Mouse (Mus musculus) liver, adult 2 months (tissue): ENCODE data around the gene Ldah. TPM values are rescaled to one million over a fixed set of nuclear protein-coding genes. Genes with fewer than 3 reads are reported as not detected.
"Not testable (repeated sequence)": the region's sequence is repeated elsewhere in the genome, so short reads cannot be mapped to it uniquely, and the experiment has no call there.

Experiments used
- DNase-seq: peaks from one replicate; pipeline ENCODE4 v3.0.0-alpha.2; 2011; ENCODE audit warnings: low read depth, low spot score; ENCODE audit errors: extremely low read depth
- H3K27ac ChIP-seq: fragments of 200-500 bp; replicated peaks from 2 replicates; pipeline ENCODE4 v1.5.1; 2012; ENCODE audit warnings: low read depth, mild to moderate bottlenecking, control low read depth, inconsistent platforms, low read length; ENCODE audit not compliant: insufficient read depth
- H3K27me3 ChIP-seq: fragments of 200-500 bp; 2 replicates; pipeline ENCODE4 v1.6.1; 2012; ENCODE audit warnings: mild to moderate bottlenecking, moderate library complexity, low read length, inconsistent platforms; ENCODE audit not compliant: control insufficient read depth, insufficient read depth
- H3K36me3 ChIP-seq: fragments of 200-500 bp; 2 replicates; pipeline ENCODE4 v1.6.1; 2012; ENCODE audit warnings: low read length, inconsistent platforms; ENCODE audit not compliant: control insufficient read depth, insufficient read depth
- H3K4me1 ChIP-seq: fragments of 200-500 bp; 2 replicates; pipeline ENCODE4 v1.6.1; 2011; ENCODE audit warnings: low read length; ENCODE audit not compliant: control insufficient read depth, insufficient read depth
- H3K4me3 ChIP-seq: fragments of 200-500 bp; 2 replicates; pipeline ENCODE4 v1.5.1; 2011; ENCODE audit warnings: low read depth, mild to moderate bottlenecking, control low read depth, low read length, moderate library complexity; ENCODE audit not compliant: insufficient read depth
- H3K79me2 ChIP-seq: fragments of 200-500 bp; 2 replicates; pipeline ENCODE4 v1.6.1; 2012; ENCODE audit warnings: inconsistent platforms, mild to moderate bottlenecking, low read length, moderate library complexity; ENCODE audit not compliant: control insufficient read depth, insufficient read depth
- H3K9ac ChIP-seq: fragments of 200-500 bp; 2 replicates; pipeline ENCODE4 v1.6.1; 2012; ENCODE audit warnings: low read depth, mild to moderate bottlenecking, control low read depth, inconsistent platforms, low read length
- CTCF ChIP-seq: fragments of 200-500 bp; IDR thresholded peaks from 2 replicates; pipeline ENCODE4 v1.5.1; 2011; ENCODE audit warnings: low read depth, low read length, control low read depth
- POLR2A ChIP-seq: fragments of 200-500 bp; IDR thresholded peaks from 2 replicates; pipeline ENCODE4 v1.6.1; 2011; ENCODE audit warnings: low read length, control low read depth; ENCODE audit not compliant: insufficient read depth; ENCODE audit errors: extremely low read depth
- WGBS: fragments of 180-500 bp; shearing (Covaris S2); methylation state at CpG from one replicate; pipeline ENCODE4 v1.1.7; 2018; 5-methylcytosine and 5-hydroxymethylcytosine counted together
- polyA plus RNA-seq: library from polyadenylated mRNA; depleted of rRNA; stranded (reverse); fragments of >200 nt; gene quantifications from 2 replicates; pipeline ENCODE4 v1.2.3, GENCODE M21; 2012; rRNA removed
- total RNA-seq: library from RNA; depleted of rRNA; stranded (reverse); fragments of >200 nt; gene quantifications from 2 replicates; pipeline ENCODE4 v1.2.3, GENCODE M21; 2014; rRNA removed

Gene Ldah
- total RNA-seq (30.3 and 34.8 TPM in 2 replicates), polyA plus RNA-seq (22.5 and 30.5 TPM in 2 replicates)

GRCm38 (mm10) chr12:8207978-8208403, at the start of gene Ldah:
TSS of gene Ldah (plus strand) at chr12:8208107.
- Histone ChIP-seq H3K9ac (peak within 1 kb of the TSS; percentile 75), H3K79me2 (no peaks in the 10 kb centered on the region), H3K36me3 (no peaks in the 10 kb centered on the region), H3K4me1 (peaks cover 15% of the 10 kb centered on the region), H3K27ac (peak within 1 kb of the TSS; percentile 58), H3K4me3 (peak within 1 kb of the TSS; percentile 65), H3K27me3 (no peaks in the 10 kb centered on the region)
- TF ChIP-seq CTCF (peak; percentile 64), POLR2A (0 out of 2 replicates have a peak, but pooled peaks have one; percentile 43)
- WGBS, result under 1% methylated on average over 34 of the region's 34 CpGs
- DNase-seq, result peak; percentile 86

- no peak overlapping the region for H3K4me3 ChIP-seq
- no peak overlapping the region for H3K9ac ChIP-seq
- WGBS, result 67% methylated on average over 2 of the region's 2 CpGs
Observed at GRCm38 (mm10) chr12:8167743-8168142, 40.2 kb upstream of the Ldah start.

GRCm38 (mm10) chr12:8180921-8181320, 27.0 kb upstream of the Ldah start:
- H3K4me3 ChIP-seq, result no peak overlapping the region
- TF ChIP-seq POLR2A, result no peak
- H3K36me3 ChIP-seq, result no peaks in the 10 kb centered on the region
- 73% methylated on average over 6 of the region's 6 CpGs for WGBS
- H3K4me1 ChIP-seq, result no peaks in the 10 kb centered on the region
- no peak overlapping the region for H3K27ac ChIP-seq
- no peak for DNase-seq
- H3K79me2 ChIP-seq, result no peaks in the 10 kb centered on the region
- no peak overlapping the region for H3K9ac ChIP-seq
- no peaks in the 10 kb centered on the region for H3K27me3 ChIP-seq

More at GRCm38 (mm10) chr12:8167743-8168142, 40.2 kb upstream of the Ldah start:
- Histone ChIP-seq H3K79me2 (no peaks in the 10 kb centered on the region), H3K27ac (no peak overlapping the region), H3K36me3 (no peaks in the 10 kb centered on the region), H3K4me1 (no peaks in the 10 kb centered on the region), H3K27me3 (no peaks in the 10 kb centered on the region)
- no peak for TF ChIP-seq CTCF
- no peak for TF ChIP-seq POLR2A
- DNase-seq, result no peak

- no peak overlapping the region for H3K27ac ChIP-seq
- TF ChIP-seq CTCF (no peak), POLR2A (no peak)
- H3K4me3 ChIP-seq, result no peak overlapping the region
- no peaks in the 10 kb centered on the region for H3K79me2 ChIP-seq
- no peak for DNase-seq
- no peaks in the 10 kb centered on the region for H3K4me1 ChIP-seq
- H3K27me3 ChIP-seq, result no peaks in the 10 kb centered on the region
- H3K36me3 ChIP-seq, result no peaks in the 10 kb centered on the region
- no peak overlapping the region for H3K9ac ChIP-seq
Observed at GRCm38 (mm10) chr12:8181744-8182143, 26.2 kb upstream of the Ldah start.

- TF ChIP-seq CTCF (no peak), POLR2A (no peak)
- DNase-seq, result no peak
- Histone ChIP-seq H3K27ac (no peak overlapping the region), H3K36me3 (no peaks in the 10 kb centered on the region), H3K27me3 (no peaks in the 10 kb centered on the region), H3K9ac (no peak overlapping the region), H3K4me3 (no peak overlapping the region), H3K79me2 (no peaks in the 10 kb centered on the region), H3K4me1 (no peaks in the 10 kb centered on the region; the same call in 1 of the 2 replicates)
Observed at GRCm38 (mm10) chr12:8184518-8184917, 23.4 kb upstream of the Ldah start.

- no peak for DNase-seq
- H3K27me3 ChIP-seq, result no peaks in the 10 kb centered on the region
- peaks cover 2% of the 10 kb centered on the region; the same call in 1 of the 2 replicates for H3K4me1 ChIP-seq
- no peaks in the 10 kb centered on the region for H3K36me3 ChIP-seq
- no peaks in the 10 kb centered on the region for H3K79me2 ChIP-seq
- no peak overlapping the region for H3K27ac ChIP-seq
- TF ChIP-seq POLR2A, result no peak
- TF ChIP-seq CTCF, result no peak
- no peak overlapping the region for H3K9ac ChIP-seq
- no peak overlapping the region for H3K4me3 ChIP-seq
Observed at GRCm38 (mm10) chr12:8188161-8188560, 19.7 kb upstream of the Ldah start.

- not testable (repeated sequence) for H3K79me2 ChIP-seq, H3K27me3 ChIP-seq, H3K4me1 ChIP-seq, H3K4me3 ChIP-seq, DNase-seq, H3K27ac ChIP-seq, H3K36me3 ChIP-seq, H3K9ac ChIP-seq
- 89% methylated on average over 15 of the region's 15 CpGs for WGBS
Observed at GRCm38 (mm10) chr12:8188796-8189535, 18.9 kb upstream of the Ldah start.
